Mouse (Mus musculus) macrophage (primary cell): ENCODE measurements around the gene Csf1. TPM values are rescaled to one million over a fixed set of nuclear protein-coding genes. Genes with fewer than 3 reads are reported as not detected.

Source experiments
- H3K27ac ChIP-seq: fragments of 350-480 bp; formaldehyde crosslinking; 2 replicates; pipeline ENCODE4 v1.9.0; 2021
- H3K36me3 ChIP-seq: fragments of 350-480 bp; formaldehyde crosslinking; 2 replicates; pipeline ENCODE4 v1.9.0; 2021; ENCODE audit errors: inconsistent target
- H3K4me3 ChIP-seq: fragments of 350-480 bp; formaldehyde crosslinking; 2 replicates; pipeline ENCODE4 v1.9.0; 2021; ENCODE audit errors: inconsistent target
- H3K79me2 ChIP-seq: fragments of 350-480 bp; formaldehyde crosslinking; 2 replicates; pipeline ENCODE4 v1.9.0; 2021; ENCODE audit errors: inconsistent target
- WGBS: methylation state at CpG from one replicate; pipeline ENCODE4 v1.1.7; 2026; ENCODE audit warnings: inconsistent platforms; ENCODE audit not compliant: missing documents; 5-methylcytosine and 5-hydroxymethylcytosine counted together
- polyA plus RNA-seq: library from polyadenylated mRNA; stranded (reverse); fragments of 250-400 nt; gene quantifications from 3 replicates; pipeline ENCODE4 v1.2.4, GENCODE M21; 2018; ENCODE audit warnings: inconsistent platforms
- total RNA-seq, 78 experiments: library from RNA; depleted of rRNA; stranded (reverse); fragments of 250-400 nt; gene quantifications; 1 replicate in 9 of 78; 2 replicates in 24 of 78; 3 replicates in 43 of 78; 4 replicates in 2 of 78; pipeline ENCODE4 v1.2.4; 2018; ENCODE audit warnings: inconsistent platforms in 56 of 78

Csf1 gene
- total RNA-seq (2018; cell fraction: chromatin; rRNA removed), result 100 to 1,000 TPM in 17 of 26 experiments, 10 to 100 TPM in 9; 37.5 to 743 (median 167) TPM
- total RNA-seq (2018; cell fraction: cytosol; rRNA removed), result 100 to 1,000 TPM in 9 of 26 experiments, 10 to 100 TPM in 17; 27.4 to 307 (median 53.7) TPM
- 1,000 to 10,000 TPM in 1 of 26 experiments, 100 to 1,000 TPM in 20, 10 to 100 TPM in 5; 35.1 to 1,026 (median 244) TPM for total RNA-seq (2018; cell fraction: nucleus; rRNA removed)
- polyA plus RNA-seq, result 11.6 to 36.6 TPM (median 21.9 TPM) in 3 replicates

DNA sequence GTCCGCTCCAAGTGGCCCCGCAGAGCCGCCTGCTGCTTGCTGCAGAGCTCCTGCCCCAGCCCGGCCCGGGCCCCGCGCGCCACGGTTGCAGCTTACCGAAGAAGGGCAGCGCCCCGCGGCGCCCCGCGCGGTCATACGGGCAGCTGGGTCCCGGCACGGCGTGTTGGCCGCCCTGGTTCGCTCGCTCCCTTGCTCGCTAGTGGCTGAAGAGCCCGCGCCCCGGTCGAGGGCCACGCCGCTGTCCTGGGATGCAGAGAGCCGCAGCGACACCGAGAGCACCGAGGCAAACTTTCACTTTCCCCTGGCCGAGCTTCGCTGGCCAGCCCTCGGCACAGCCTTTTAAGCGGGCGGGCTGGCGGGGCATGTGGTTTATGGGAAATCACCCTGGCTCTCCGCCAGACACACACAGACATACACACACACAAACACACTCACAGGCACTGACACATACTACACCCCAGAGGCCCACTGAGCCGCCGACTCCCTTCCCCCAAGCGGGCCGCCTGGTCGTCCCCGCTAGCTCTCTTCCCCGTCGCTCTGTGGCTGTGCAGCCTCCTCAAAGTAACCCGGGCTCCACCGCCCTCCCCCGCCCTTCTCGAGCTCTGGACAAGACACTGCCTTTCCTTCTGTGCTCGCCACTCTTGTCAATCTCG is at the start of gene Csf1:
Gene Csf1, minus strand, starts transcription at position 541 of the 653 bp plus-strand sequence.
- H3K27ac ChIP-seq, result no peak within 1 kb of the TSS; the same call in 1 of the 2 replicates
- 0 out of 2 replicates have a peak, but pooled peaks cover 8% of the 10 kb centered on the region for H3K36me3 ChIP-seq
- peaks cover 22% of the 10 kb centered on the region; the same call in 1 of the 2 replicates for H3K79me2 ChIP-seq
- WGBS, result 2% methylated on average over 50 of the region's 56 CpGs
- H3K4me3 ChIP-seq, result peak within 1 kb of the TSS; percentile 54

DNA sequence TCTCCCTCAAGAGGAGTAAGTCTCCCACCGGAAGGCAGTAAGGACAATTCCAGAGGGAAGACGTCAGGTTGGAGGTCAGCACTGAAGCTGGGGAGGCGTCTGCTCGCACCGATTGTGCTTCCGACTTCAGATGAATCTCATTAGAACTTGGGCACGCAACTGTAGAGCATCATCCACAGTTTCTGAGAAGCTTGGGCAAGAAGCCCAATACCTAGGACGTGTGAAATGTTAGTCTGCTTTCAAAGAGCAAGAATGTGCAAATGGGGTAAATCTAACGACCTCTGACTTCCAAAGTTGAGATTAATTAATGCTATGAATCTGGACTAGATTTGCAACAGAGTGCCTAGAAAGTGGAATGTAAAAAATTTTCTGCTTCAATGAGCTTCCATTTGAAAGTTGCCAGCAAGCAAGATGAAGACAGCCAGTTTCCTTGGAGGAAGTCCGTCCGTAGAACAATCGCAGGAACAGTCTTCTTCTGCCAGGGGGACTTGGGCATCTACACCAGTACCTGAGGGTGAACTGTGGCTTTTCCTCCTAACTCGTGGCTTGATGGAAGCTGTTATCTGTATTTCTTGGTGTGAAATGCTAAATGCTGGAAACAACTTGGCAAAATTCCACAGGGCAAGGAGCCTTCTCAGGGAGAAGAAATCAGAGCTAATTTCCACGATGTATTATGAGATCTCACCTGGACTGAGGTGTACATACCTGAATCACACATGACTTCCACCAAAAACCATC is 47.9 kb upstream of the Csf1 start:
- H3K79me2 ChIP-seq, result no peaks in the 10 kb centered on the region
- 93% methylated on average over 14 of the region's 14 CpGs for WGBS
- H3K36me3 ChIP-seq, result no peaks in the 10 kb centered on the region
- H3K27ac ChIP-seq, result no peak overlapping the region
- no peak overlapping the region for H3K4me3 ChIP-seq

DNA sequence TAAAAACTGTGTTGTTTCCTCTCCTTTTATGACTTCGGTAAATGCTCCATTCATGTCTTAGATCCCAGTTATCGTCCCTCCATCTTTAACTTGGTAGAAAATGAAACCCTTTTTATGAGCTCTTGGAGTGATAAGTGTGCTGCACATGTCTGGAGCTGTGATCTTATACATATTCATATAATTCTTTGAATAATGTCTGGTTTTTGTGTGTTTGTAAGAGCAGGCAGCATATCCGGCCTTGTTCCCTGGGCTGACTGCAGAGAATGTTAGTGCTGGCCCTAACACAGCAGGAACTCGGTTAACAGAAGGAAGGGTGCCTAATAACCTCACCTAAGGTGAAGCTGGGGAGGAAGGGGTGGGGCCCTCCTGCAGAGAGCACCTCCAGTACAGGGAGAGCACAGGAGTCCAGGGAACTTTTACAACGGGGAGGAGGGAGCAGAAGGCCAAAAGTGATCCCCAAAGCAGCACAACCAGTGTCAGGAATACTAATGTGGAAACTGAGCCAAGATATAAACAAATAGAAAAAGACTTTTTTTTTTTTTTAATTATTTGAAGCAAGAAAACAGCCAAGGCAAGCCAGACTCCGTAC is 47.2 kb upstream of the Csf1 start:
- H3K4me3 ChIP-seq, result no peak overlapping the region
- H3K27ac ChIP-seq, result no peak overlapping the region
- no peaks in the 10 kb centered on the region for H3K36me3 ChIP-seq
- WGBS, result 62% methylated on average over 6 of the region's 6 CpGs
- H3K79me2 ChIP-seq, result no peaks in the 10 kb centered on the region

DNA sequence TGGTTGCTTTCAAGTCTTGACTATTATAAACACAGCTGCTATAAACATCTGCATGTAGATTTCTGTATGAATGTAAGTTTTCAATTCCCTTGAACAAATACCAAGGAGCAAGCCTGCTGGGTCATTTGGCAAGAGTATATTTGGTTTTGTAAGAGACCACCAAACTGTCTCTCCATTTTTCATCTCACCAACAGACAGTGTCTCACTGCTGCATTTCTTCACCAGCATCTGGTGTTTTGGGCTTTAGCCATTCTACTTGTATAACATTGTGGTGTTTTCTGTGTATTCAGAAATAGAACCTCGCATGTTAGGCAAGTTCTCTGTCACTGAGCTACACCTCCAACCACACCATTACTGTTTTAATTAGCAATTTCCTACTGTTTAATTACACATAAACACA is 46.6 kb upstream of the Csf1 start:
- Histone ChIP-seq H3K36me3 (no peaks in the 10 kb centered on the region), H3K79me2 (no peaks in the 10 kb centered on the region), H3K27ac (no peak overlapping the region), H3K4me3 (no peak overlapping the region)
- 93% methylated on average over 1 of the region's 1 CpGs for WGBS

DNA sequence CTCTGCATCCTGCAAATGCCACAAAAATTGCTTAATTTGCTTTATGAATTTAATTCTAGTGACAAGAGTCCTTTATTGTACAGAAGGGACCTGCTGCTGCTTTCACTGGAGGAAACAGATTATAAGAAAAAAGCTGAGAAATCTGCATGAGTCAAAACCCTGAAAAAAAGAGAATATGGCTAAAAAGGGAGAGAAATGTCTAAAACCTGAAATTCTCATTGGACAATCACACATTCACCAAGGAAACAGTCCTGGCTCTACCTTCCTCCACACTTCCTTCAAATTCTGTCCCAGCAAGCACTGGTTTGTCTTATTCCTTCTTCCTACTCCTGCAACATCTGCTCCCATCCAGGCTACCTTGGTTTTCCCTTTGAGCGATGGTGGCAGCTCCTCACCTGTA is 44.5 kb upstream of the Csf1 start:
- no peaks in the 10 kb centered on the region for H3K79me2 ChIP-seq
- 95% methylated on average over 1 of the region's 1 CpGs for WGBS
- no peak overlapping the region for H3K4me3 ChIP-seq
- H3K27ac ChIP-seq, result no peak overlapping the region
- H3K36me3 ChIP-seq, result no peaks in the 10 kb centered on the region

DNA sequence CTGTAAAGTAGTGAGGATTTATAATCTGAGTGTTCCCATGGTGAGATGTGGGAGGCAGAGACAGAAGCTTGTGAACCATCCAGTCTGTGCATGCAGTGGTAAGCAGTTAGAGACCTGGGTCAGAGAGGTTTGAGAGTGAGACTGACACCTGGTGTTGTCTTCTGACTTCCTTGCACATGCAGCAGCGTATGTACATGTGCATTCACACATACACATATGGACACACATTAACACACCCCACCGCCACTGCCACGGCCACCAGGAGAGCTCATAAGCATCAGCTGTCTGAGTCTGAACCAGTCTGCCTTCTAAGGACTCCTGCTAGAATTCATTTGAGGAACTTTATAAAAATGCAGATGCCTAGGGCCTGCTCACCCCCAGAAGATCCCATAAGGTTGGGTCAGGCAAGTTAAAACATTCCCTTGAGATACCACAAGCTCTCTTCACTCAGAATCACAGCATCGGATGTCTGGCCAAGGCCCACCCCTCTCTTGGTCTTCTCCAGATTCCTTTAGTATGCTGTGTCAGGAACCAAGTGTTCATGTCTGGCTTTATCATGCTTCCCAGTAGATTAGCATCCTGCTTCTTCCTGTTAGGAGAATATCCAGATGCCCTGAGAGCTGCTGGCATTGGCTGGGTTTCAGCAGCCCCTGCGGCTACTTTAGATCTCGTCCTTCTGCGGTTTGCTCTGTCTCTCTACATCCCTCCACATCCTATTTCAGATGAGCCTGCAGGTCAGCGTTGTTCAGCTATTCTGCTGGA is 42.1 kb upstream of the Csf1 start:
- Histone ChIP-seq H3K36me3 (no peaks in the 10 kb centered on the region), H3K4me3 (no peak overlapping the region), H3K79me2 (no peaks in the 10 kb centered on the region), H3K27ac (no peak overlapping the region)
- WGBS, result 90% methylated on average over 8 of the region's 8 CpGs

DNA sequence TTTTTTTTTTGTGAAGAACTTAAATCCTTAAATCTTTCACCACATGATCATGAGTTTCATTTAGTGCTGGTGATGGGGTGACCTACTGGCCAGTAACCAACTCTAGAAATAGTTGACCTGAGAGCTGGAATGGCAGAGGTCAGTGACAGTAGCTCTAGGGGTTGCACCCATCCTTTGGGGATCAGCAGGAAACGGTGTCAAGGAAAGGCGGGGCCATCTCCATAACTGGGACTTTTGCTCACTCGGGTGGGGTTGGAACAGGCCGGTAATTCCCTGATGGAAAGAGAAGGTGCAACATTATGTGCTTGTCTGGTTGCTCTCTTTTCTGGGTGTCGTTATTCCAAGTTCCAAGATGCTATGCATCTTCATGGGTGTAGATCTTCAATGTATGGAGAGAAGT is 38.7 kb upstream of the Csf1 start:
- Histone ChIP-seq H3K27ac (no peak overlapping the region), H3K4me3 (no peak overlapping the region), H3K36me3 (no peaks in the 10 kb centered on the region), H3K79me2 (no peaks in the 10 kb centered on the region)
- 94% methylated on average over 5 of the region's 5 CpGs for WGBS

DNA sequence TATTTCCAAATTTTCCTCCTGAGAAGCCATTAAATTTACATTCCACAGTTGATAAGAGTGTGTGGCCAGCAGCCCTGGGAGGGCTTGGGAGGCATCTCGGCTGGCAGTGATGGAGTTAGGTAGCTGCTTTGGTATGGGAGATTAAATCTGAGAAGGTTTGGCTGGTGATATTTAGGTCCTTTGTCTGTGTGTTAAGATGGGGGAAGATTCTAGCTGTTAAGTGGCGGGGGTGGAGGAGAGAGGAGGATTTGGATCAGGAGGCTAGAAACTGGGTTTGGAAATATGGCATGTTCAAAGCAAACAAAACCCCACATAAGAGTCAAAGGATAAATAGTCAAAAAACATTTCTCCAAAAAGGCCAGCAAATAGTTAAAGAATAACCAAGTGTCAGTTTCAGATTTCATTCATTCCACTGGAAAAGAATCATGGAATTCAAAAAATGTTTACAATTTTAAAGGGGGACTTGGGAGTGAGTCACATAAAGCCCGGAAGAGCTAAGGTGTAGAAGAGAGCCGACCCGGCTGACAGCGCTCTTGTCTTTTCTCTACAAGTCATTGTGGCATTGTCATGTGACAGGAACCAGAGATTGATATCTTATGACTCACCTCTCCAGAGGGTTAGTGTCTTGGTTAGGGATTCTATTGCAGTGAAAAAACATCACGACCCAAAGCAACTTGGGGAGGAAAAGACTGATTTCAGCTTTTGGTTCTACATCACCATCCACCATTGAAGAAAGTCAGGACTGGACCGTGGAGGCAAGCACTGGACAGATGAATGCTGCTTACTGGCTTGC is 36.1 kb upstream of the Csf1 start:
- Histone ChIP-seq H3K36me3 (no peaks in the 10 kb centered on the region), H3K27ac (0 out of 2 replicates have a peak overlapping the region, but pooled peaks have one; percentile 8), H3K79me2 (no peaks in the 10 kb centered on the region), H3K4me3 (no peak overlapping the region)
- 61% methylated on average over 8 of the region's 8 CpGs for whole genome bisulfite sequencing

DNA sequence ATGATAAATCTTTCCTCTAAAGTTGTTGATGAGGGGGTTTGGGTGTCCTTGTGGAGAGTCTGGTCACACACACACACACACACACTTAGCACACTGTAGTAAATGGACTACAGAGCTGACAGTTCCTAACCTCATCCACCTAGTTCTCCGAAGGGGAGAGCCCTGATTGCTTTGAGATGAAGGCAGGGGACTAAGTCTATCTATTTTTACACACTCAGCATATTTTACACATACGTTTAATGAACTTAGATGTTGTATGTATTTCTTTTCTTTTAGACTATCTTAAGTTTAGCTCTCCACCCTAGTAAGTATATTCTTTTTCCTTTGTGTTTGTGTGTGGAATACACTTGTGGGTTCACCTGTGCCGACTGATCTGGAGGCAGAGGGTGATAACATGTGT is 34.6 kb upstream of the Csf1 start:
- no peak overlapping the region for H3K27ac ChIP-seq
- H3K36me3 ChIP-seq, result no peaks in the 10 kb centered on the region
- H3K79me2 ChIP-seq, result no peaks in the 10 kb centered on the region
- no peak overlapping the region for H3K4me3 ChIP-seq
- 91% methylated on average over 3 of the region's 3 CpGs for WGBS

DNA sequence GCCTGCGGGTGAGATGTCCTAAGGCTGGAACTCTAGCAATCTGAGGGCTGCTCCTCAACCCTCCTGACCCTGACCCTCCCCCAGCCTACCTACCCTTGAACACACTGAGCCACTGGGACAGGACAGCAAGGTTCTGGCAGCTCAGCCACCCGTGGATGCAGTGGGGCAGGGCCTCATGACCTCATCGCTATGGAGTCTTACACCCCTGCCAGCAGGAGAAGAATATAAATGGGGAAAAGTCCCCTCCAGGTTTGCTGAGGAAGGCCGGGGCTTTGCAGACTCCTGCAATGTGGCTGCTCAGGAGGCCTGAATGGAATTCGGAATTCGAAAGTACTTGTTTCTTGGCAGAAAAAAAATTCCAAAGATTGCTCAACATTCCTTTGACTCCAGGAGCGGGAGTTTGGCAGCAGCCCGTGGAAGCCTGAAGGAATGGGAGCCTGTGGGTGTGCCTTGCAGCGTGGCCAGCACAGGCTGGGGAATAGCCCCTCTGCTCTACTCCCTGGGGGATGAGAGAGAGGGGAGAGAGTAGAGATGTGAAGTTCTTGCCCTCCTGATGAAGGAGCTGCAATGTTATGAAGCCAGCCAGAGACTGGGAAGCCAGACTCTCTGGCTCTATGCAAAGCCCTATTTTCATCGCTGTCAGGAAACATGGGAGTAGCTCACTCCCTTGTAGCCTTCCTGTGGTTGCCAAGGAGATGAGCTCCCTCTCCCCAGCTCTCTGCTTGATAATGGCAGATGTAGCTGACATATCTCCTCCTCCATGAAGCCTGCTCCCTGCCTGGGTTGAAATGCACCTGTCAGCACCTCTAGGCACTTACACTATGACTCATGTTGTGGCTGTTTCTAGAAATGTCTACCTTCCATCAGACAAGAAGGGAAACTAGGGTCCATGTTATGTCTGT is 33.3 kb upstream of the Csf1 start:
- Histone ChIP-seq H3K79me2 (no peaks in the 10 kb centered on the region), H3K4me3 (no peak overlapping the region), H3K27ac (no peak overlapping the region), H3K36me3 (no peaks in the 10 kb centered on the region)
- 90% methylated on average over 10 of the region's 10 CpGs for WGBS

DNA sequence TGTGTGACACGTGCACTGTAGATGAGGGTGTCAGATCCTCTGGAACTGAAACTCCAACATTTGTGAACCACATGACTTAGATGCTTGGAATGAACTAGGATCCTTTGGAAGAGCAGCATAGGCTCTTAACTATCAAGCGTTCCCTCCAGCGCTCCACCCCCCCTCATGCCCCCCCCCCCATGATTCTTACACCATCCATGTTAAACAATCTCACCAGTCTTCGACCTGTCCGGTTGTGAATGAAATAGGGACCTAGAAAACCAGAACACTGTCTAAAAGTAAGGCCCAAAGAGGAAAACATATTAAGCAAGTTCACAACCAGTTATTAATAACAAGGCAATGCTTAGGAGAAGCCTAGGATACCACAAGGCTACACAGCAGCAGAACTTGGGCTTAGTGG is 32.5 kb upstream of the Csf1 start:
- WGBS, result 97% methylated on average over 5 of the region's 5 CpGs
- no peak overlapping the region for H3K27ac ChIP-seq
- H3K4me3 ChIP-seq, result no peak overlapping the region
- H3K36me3 ChIP-seq, result no peaks in the 10 kb centered on the region
- no peaks in the 10 kb centered on the region for H3K79me2 ChIP-seq

DNA sequence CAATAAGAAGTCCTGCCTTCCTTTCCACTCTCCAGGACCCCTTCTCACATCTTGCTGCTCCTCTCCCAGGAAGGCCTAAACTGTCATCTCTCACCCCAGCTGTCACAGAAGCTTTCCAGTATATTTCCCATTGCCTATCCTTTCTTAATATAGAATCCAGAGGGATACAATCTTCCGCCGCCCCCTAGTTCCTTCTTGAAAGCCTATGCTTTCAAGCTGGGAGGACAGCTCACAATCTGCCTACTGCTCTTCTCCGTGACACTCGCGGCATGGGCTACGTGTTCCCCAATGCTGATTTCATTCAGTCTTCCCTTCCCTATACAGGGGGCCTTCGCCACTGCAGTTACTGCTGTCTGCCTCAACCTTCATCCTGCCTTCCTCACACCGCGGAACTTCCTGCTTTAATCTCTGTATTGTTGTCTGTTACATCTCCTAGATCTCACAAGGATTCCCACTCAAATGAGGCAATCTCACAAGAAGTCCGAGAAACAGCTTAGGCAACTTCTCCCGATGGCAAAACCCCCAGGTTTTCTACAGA is 30.6 kb upstream of the Csf1 start:
- H3K4me3 ChIP-seq, result no peak overlapping the region
- H3K79me2 ChIP-seq, result no peaks in the 10 kb centered on the region
- no peak overlapping the region for H3K27ac ChIP-seq
- H3K36me3 ChIP-seq, result no peaks in the 10 kb centered on the region
- WGBS, result 69% methylated on average over 11 of the region's 11 CpGs

DNA sequence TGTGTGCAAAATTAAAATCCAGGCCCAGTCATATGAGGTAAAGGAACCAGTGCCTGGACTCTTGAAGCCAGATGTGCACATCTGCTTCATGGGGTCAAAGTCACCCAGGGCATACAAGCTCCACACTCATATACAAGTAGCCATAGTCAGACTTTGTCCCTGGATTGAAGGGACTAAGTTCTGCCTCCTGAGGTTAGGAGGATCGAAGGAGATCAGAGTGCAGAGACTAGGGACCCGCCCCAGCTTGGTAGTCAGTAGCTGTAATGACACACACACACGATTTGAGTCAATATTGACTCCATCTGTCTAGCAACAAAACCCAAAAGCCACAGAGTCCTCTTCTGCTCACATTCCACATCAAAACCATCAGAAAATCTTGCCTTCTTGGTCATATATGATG is 30.0 kb upstream of the Csf1 start:
- WGBS, result 97% methylated on average over 3 of the region's 3 CpGs
- H3K36me3 ChIP-seq, result no peaks in the 10 kb centered on the region
- H3K27ac ChIP-seq, result no peak overlapping the region
- no peak overlapping the region for H3K4me3 ChIP-seq
- no peaks in the 10 kb centered on the region for H3K79me2 ChIP-seq
